Mouse (Mus musculus): ENCODE measurements around the gene Cyp2e1.

DNA sequence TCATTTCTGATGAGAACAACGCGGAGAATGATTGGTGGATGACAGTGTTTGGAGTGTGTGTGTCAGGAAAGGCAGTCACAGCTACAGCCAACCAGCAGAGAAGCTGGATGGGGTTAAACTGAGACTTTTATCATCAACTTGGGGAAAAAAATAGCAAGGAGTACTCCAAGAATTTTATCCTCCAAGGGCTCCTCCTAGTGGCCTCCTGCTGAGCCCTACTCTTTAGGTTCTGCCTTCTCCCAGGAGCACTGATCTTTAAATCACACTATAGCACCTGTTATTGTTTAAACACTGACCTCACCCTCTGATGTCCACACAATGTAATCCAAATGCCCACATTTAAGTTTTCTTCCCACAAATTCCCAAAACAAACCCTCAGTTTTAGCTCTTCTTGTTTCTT is 30.4 kb upstream of the Cyp2e1 start:
- TF ChIP-seq CTCF (IDR thresholded peaks at IDR 0.05; ENCODE audit: insufficient read depth, low read depth, low read length), result no peak
- TF ChIP-seq POLR2A (IDR thresholded peaks at IDR 0.05; ENCODE audit: insufficient read depth, low read depth, low read length), result no peak

Data from olfactory bulb, adult 2 months (tissue).